In genomic region chr10:128211390-128212108, GRCm38 (mm10) we compare ENCODE assay signal across 7 mouse cellular contexts. TPM values are rescaled to one million over a fixed set of nuclear protein-coding genes. Genes with fewer than 3 reads are reported as not detected.
DNase-seq lines count a peak whose midpoint lies in the region; ATAC-seq and TF ChIP-seq lines count a peak whose summit lies in the region.

Gene Spryd4, minus strand, starts transcription at chr10:128211807.

- DNase-seq in adrenal gland, adult 8-10 months: peak; percentile 84
- peak; percentile 91 for DNase-seq in embryo, embryonic 9.5 days (ENCODE audit: extremely low spot score)
- no peak for DNase-seq in gonadal fat pad, adult 2 months (ENCODE audit: low read depth)
- peak; percentile 96 for DNase-seq in left cerebral cortex, postnatal 4 days
- DNase-seq in spleen, adult 12 weeks (ENCODE audit: low spot score): peak; percentile 82

- peaks cover 7% of the 10 kb centered on the region for H3K36me3 ChIP-seq in intestine, postnatal 0 days (ENCODE audit: control insufficient read depth, insufficient read depth)
- peaks cover 3% of the 10 kb centered on the region; the same call in 1 of the 2 replicates for H3K36me3 ChIP-seq in midbrain, embryonic 12.5 days

- H3K4me3 ChIP-seq in intestine, postnatal 0 days (ENCODE audit: low read depth, low read length): peak within 1 kb of the TSS; percentile 68
- peak within 1 kb of the TSS; percentile 58 for H3K4me3 ChIP-seq in midbrain, embryonic 12.5 days

- H3K4me2 ChIP-seq in intestine, postnatal 0 days (replicated peaks; ENCODE audit: low read depth): peak within 1 kb of the TSS; percentile 88
- peak within 1 kb of the TSS; percentile 82 for H3K4me2 ChIP-seq in midbrain, embryonic 12.5 days (replicated peaks)

- no peaks in the 10 kb centered on the region for H3K27me3 ChIP-seq in intestine, postnatal 0 days (replicated peaks; ENCODE audit: control insufficient read depth, insufficient read depth, low read length)
- H3K27me3 ChIP-seq in midbrain, embryonic 12.5 days: peaks cover 10% of the 10 kb centered on the region

- peak within 1 kb of the TSS; percentile 57 for H3K9ac ChIP-seq in intestine, postnatal 0 days (ENCODE audit: low read depth, low read length)
- H3K9ac ChIP-seq in midbrain, embryonic 12.5 days (replicated peaks): peak within 1 kb of the TSS; percentile 54

- WGBS in intestine, postnatal 0 days: 0% methylated on average over 30 of the region's 30 CpGs
- WGBS in midbrain, embryonic 12.5 days: under 1% methylated on average over 30 of the region's 30 CpGs

- intact Hi-C loops in left cerebral cortex, postnatal 4 days (cut with DNase I): loop anchor here (10.0 kb wide), 1 partner anchor 73 kb away; no protein-coding TSS in a partner anchor

- no peaks in the 10 kb centered on the region for H3K4me1 ChIP-seq in intestine, postnatal 0 days (replicated peaks; ENCODE audit: control insufficient read depth, insufficient read depth, low read length)
- peaks cover 16% of the 10 kb centered on the region for H3K4me1 ChIP-seq in midbrain, embryonic 12.5 days

- H3K27ac ChIP-seq in intestine, postnatal 0 days (ENCODE audit: low read depth, low read length): no peak within 1 kb of the TSS
- H3K27ac ChIP-seq in midbrain, embryonic 12.5 days (replicated peaks): no peak within 1 kb of the TSS; the same call in 1 of the 2 replicates

- no peaks in the 10 kb centered on the region for H3K9me3 ChIP-seq in intestine, postnatal 0 days (ENCODE audit: control insufficient read depth)
- no peaks in the 10 kb centered on the region for H3K9me3 ChIP-seq in midbrain, embryonic 12.5 days

- ATAC-seq in intestine, postnatal 0 days: peak; percentile 92
- ATAC-seq in midbrain, embryonic 12.5 days (ENCODE audit: low FRiP score, low read depth): peak; percentile 96

- TF ChIP-seq CTCF in intestine, postnatal 0 days (IDR thresholded peaks at IDR 0.05; ENCODE audit: low read depth): peak; percentile 58

RNA-seq across cellular contexts. Expression of gene Spryd4, which starts in this region (rescaled TPM):
- total RNA-seq in adrenal gland, adult 8-10 months (2022): 10 to 100 TPM; 15.3 to 17.3 (median 16.9) TPM
- polyA plus RNA-seq in gonadal fat pad, adult 2 months (2012; rRNA removed): 9.1 and 12.2 TPM in 2 replicates
- polyA plus RNA-seq in intestine, postnatal 0 days (2015; fragmentation: Nextera tagmentation; extraction: Ambion mirVana): 22.9 and 23.2 TPM in 2 replicates
- 10 to 100 TPM; 14.5 to 16.3 TPM for total RNA-seq in left cerebral cortex, postnatal 4 days (2021)
- 21.4 and 24.1 TPM in 2 replicates for polyA plus RNA-seq in midbrain, embryonic 12.5 days (2016; fragmentation: Nextera tagmentation; extraction: Ambion mirVana)
